Mouse (Mus musculus) Muller cell, postnatal 12 days (primary cell): Measurements from ENCODE around the gene Il34.

Experiments used
- DNase-seq: peaks from one replicate; pipeline ENCODE4 v3.0.0-alpha.2; 2015; ENCODE audit errors: inconsistent ontology term

Gene Il34

DNA sequence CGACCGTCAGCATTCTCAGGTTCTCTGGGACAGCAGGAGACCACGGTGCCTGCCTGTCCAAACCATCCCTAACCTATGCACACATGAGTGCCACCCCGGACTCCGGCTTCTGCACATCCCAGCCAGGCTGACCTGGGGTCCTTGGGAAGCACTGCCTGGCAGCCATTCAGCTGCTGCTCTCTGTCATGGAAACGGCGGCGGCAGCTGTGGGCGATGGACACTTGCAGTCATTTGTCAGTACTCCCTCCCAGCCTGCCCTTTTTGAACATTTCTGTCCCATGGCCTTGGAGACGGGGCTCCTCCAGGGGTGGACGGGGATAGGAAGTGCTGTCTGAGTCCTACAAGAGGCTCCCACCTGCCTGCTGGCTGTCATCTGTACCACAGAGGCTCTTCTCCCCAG lies 97.3 kb downstream of the Il34 start:
- no peak for DNase-seq

DNA sequence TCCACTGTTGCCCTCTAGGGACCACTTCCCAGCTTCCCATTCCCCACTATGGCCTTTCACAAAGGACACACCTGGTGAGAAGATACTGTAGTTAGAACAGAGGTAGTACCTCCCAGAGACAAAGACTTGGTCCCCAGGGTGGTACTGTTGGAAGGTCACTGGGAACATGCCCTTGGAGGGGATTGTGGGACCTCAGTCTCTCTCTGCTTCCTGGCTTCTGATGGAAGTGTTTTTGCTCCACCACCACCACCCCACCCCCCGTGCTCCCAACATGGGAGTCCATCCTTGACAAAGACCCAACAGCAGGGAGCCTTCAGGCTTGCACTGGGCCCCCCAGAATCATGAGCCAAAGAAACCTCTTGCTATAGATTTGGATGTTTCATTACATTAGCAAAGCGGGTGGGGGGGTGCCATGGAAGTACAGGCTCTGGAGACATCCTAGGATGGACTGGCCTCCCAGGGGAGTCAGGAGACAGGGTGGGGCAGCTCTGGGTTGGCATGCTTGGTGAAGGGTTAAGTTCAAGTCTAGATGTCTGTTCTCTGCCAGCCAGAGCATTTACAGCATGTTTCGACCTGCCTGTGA lies 99.3 kb downstream of the Il34 start:
- DNase-seq = no peak

DNA sequence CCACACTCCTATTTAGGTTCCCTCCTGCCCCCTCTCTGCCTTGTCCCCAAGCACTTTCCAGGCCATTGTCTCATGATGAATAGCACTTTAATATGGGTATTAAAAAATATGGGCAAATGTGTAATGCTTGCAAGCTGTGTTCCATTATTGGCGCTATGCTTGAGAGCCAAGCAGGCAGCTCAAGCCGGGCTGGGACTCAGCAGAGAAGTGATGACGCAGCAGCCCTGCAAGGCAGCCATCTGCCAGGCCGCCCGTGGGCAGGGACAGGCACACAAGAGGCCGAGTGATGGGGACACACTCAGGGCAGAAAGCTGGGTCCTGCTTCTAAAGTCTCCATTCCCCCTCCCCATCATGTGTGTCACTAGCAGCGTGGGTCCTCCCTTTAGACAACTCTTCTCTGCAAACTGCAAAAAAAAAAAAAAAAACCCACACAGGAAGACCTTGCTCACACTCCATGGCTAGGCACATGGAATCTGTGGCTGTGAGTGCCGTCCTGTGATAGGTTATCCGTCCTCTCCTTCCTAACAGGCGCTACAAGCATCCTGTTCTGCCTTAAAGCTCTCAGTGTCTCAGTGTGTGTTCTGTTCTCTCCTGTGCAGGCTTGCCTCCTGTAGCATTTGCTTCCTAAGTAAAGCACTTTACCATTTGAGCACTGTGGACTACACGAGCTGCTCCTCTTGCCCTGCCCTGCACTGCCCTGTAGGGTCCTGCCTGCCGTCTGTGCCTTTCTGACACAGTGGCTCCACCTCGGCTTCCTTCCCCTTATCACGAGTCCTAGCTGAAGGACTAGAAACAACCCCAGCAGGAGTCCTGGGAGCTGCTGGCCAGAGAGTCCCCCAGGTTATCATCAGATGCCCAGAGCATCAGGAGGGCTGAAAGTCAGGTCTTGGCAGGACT lies 100.1 kb downstream of the Il34 start:
- DNase-seq = no peak

DNA sequence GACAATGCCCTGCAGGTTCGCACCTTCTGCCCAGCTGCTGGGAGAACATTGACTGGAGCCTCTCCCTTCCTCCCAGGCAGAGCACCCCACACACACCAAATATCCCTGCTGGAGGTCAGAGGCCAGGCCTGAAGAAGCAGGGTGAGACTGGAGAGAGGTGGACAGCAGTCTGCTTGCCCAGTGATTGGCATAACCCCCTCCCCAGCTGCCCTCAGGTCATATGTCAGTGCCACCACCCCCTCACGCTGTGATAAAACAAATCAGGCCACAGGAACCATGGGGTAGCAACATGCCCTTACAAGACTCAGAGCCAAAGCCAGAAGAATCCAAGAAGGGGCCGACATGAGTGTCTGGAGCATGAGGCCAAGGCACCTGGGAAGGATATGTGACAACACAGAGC lies 101.6 kb downstream of the Il34 start:
- DNase-seq = no peak

DNA sequence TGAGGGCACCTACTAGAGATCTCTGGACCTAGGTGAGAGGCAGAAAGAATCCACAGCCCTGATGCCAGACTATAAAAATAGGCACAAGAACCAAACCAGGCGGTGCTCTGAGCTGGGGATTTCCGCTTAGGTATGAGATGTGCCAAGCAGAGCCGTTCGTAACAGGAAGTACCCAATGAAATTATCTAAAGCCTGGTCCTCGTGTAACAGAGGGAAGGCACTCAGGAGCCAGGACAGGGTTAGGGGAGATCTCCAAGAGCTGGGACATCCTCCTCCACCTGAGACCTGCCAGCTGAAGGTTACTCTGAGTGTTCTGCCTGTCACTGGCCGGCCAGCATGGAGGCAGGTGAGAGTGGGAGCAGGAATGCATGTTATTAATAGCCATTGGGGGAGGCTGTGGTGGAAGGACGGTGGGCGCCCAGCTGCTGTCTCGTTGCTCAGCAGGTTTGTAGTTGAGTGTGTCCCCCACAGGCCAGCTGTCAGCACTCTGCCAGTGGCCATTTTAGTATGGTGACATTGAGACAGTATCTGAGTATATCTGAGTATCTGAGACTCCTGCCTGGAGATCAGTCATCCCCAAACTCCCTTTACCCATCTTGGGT lies 102.2 kb downstream of the Il34 start:
- DNase-seq = no peak

DNA sequence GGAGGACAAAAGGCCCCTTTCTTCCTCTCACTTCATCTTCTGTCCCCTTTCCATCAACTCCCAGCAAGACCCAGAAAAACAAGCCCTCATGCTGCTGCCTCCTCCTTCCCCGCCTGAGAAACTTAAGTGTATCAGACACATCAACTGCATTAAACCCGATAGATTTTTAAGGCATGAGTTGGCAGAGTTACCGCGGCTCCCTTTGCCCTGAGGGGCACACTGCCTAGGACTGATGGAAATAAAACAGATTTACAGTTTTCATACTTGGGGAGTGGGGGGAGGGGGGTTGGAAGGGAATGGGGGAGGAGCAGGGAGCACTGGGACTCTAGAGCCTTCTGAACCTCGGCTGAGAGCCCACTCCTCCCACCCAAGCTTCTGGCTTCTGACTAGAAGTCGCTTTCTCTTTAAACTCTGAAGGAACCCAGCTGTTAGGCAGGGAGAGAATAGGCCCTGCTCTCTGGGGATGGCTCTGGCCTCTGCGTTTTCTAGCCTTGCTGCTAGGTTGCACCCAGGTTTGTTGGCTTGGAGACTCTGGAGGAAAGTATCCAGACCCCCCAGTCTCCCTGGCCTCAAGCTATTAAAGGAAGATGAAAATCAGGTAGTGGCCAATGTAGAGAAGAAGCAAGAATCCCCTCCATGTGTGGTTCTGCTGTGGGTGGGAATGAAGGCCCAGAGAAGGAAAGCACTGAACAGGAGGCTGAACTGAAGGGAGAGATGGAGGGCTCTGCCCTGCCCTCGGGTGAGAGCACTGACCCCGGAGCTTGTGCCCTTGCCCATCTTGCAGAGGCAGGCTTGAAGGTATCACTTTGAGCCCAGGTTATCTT lies 102.9 kb downstream of the Il34 start:
- no peak for DNase-seq

DNA sequence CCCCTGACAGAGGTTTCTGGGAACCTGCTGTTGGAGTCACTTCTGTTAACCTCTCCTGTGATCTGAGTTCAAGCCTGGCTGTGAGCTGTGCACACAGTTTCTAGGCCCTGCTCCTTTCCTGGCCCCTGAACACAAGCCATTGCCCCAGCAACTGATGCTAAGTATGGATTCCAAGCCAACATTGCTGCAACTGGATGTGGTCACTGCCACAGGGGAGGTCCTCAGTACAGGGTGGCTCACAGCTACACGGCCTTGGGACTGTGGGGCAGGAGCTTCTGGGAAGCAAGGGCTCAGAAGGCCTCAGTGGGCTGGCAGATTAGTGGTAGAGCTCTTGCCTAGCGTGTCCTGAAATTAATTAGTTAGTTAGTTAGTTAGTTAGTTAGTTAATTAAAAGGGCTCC lies 105.2 kb downstream of the Il34 start:
- no peak for DNase-seq

DNA sequence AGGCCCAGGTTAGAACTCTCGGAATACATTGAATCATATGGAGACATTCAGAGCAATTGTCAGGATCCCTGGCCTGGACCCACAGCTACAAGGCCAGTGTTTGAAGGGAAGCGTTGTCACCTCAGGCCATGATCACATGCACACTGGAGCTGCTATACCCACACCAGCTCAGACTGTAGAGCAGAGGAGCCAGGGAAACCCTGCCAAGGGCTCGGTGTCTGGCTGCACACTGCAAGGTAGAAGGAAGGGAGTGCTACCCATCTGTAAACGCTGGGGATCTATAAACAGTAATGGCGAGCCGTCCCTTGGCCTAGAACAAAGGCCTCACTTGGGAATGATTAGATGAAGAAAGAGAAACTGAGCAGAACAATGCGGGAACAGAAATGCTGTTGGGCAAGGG lies 106.2 kb downstream of the Il34 start:
- DNase-seq = no peak

DNA sequence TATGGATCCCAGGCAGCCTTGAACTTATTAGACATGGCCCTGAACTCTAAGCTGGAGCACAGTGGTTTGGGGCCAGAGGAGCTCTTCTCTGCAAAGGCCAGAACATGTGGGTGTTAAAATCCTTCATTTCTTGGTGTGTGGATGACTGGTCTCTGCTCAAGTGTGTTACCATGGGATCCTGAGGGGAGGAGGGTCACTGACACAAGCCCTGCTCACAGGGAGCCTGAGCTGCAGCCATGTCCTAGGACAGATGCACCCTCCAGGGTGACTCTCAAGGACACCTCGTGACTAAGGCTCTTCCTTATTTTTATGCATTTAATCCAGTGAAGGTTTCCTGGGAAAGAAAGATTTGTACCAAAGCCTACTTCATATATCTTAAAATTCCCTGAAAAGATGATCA lies 107.6 kb downstream of the Il34 start:
- no peak for DNase-seq

DNA sequence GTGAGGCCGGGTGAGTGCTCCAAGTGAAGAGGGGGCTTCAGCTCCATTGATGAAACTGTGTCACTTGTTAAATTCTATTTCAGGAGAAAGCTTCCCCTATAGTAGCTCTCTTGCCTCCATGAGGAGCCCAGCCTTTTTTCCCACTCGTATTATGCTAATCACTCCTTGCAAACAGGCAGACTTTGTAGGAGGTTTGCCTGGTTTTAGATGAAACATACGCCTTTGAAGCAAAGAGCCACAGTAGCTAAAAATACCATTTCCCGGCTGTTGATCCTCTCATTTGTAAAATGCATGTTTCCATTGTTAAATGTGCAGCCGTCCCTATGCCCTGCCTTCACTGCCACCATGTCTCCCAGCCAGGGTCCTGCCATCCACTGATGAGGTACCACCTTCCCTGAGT lies 108.2 kb downstream of the Il34 start:
- no peak for DNase-seq

DNA sequence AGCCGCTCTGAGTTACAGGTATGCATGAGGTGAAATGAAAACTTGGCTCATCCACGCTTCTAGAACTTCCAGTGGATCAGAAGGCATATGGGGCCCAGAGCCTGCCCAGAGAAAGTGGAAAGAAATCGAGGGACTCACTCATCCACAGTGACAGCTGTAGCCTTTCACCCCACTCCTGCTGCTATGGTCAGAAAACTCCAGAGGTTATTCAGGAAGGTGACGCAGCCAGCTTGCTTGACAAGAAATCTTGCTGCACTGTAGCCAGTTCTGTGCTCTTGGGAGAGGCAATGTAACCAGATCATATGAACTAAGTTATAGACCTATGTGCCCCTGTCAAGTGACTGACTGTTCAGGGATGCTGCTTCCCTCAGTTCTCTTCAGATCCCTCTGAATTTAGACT lies 109.7 kb downstream of the Il34 start:
- DNase-seq = no peak

DNA sequence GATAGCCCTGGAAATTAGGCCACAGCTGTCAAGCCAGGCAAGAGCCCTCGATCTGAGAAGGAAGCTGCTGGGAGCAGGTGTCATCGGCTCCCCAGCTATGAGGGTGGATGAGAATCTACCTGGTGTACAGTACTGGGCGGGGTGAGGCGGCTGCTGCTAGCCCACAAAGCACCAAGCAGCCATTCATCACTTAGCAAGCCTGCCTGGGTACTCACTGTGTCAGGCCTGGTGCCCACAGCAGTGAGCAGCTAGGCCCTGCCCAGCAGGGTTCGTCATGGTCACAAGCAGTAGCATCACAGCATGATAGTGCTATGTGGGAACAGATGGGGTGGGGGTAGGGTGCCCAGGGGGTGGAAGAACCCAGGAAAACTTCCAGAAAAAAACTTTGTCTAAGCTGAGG lies 110.3 kb downstream of the Il34 start:
- no peak for DNase-seq

DNA sequence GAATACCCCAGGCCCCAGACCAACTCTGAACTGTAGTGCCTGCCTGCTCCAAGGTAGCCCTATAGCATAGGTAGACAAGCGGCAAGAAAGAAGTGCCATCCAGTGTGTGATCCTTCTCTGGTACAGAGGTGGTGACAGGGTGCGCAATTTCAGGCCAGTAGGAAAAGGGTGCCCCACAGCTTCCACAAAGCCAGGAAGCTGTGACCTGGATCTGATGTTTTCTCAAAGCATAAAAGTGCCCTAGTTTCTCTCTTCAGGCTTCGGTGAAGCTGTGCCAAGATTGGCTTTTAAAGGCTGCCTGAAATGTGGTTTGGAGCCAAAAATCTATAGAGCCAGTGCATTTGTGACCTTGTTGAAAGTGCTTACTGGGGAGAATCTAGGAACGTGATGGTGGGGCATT lies 110.9 kb downstream of the Il34 start:
- DNase-seq = peak; percentile 30

DNA sequence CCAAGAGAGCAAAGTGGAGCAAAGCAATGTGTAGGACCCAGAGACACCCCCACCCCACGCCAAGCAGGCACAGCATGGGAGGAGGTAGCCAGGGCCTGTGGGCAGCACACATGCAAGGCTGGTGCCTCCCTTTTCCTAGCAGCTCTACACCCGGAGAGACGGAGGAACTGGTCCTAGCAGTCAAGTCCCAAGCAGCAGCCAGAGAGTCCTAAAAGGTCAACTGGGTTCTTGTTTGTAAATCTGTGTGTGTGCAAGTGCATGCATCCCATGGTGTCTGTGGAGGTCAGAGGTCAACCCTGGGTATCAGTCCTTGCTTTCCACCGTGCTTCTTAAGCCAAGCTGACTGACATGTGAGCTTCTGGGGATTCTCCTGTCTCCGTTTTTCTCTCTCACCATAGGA lies 111.5 kb downstream of the Il34 start:
- DNase-seq = no peak
